Mouse (Mus musculus) neural tube, embryonic 12.5 days (tissue): ENCODE measurements at regions not wholly inside any gene's neighbourhood (a gene's known extent, or its start where the extent isn't known, plus 50 kb on each side); places are given as distances from the start of the nearest gene placed in this dataset.
A peak's percentile ranks its signal among the peaks of the same experiment; 100 is the strongest.

ENCODE experiments used
- ATAC-seq: fragments of 200-750 bp; cut with Nextera tagmentation; 2 replicates; pipeline ENCODE4 v1.8.0; 2017; ENCODE audit warnings: low read depth, mild to moderate bottlenecking, moderate TSS enrichment, moderate library complexity; ENCODE audit not compliant: low FRiP score
- H3K27ac ChIP-seq: fragments of 300-500 bp; sonication (generic); 2 replicates; pipeline ENCODE4 v1.5.1; 2016
- H3K27me3 ChIP-seq: fragments of 300-500 bp; sonication (generic); replicated peaks from 2 replicates; pipeline ENCODE4 v1.6.1; 2016; ENCODE audit warnings: mild to moderate bottlenecking
- H3K36me3 ChIP-seq: fragments of 300-500 bp; sonication (generic); 2 replicates; pipeline ENCODE4 v1.6.1; 2016; ENCODE audit warnings: mild to moderate bottlenecking
- H3K4me1 ChIP-seq: fragments of 300-500 bp; sonication (generic); 2 replicates; pipeline ENCODE4 v1.6.1; 2016
- H3K4me2 ChIP-seq: fragments of 300-500 bp; sonication (generic); replicated peaks from 2 replicates; pipeline ENCODE4 v1.6.1; 2016; ENCODE audit warnings: mild to moderate bottlenecking
- H3K4me3 ChIP-seq: fragments of 300-500 bp; sonication (generic); 2 replicates; pipeline ENCODE4 v1.5.1; 2016
- H3K9ac ChIP-seq: fragments of 300-500 bp; sonication (generic); 2 replicates; pipeline ENCODE4 v1.6.1; 2016; ENCODE audit warnings: mild to moderate bottlenecking
- H3K9me3 ChIP-seq: fragments of 300-500 bp; sonication (generic); 2 replicates; pipeline ENCODE4 v1.6.1; 2016; ENCODE audit warnings: mild to moderate bottlenecking
- WGBS: fragments of 180-500 bp; shearing (Covaris S2); methylation state at CpG from one replicate; pipeline ENCODE4 v1.1.7; 2016; 5-methylcytosine and 5-hydroxymethylcytosine counted together

DNA sequence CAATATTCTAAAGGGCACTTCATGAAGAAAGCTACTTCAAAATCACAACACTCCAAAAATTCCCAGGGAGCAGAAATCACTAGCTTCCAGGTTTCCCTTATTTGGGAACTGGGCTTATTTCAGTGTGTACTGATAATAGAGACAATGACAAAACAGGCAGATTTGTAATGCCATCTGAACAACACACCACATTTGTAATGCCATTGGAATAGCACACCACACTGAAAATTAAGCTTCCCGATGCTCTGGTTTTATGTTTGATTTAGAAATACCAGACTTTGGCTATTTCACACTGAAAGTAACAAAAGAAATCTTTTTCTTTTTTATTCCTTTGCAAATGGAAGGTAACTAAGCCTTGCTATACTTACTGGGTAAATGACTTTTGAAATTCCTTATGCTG is 343.5 kb upstream of the Cdh20 start:
- no peak overlapping the region for H3K27ac ChIP-seq
- no peaks in the 10 kb centered on the region for H3K27me3 ChIP-seq
- no peak overlapping the region for H3K4me3 ChIP-seq
- H3K36me3 ChIP-seq: no peaks in the 10 kb centered on the region
- no peaks in the 10 kb centered on the region for H3K4me1 ChIP-seq
- no peaks in the 10 kb centered on the region for H3K9me3 ChIP-seq
- ATAC-seq: no peak
- no peak overlapping the region for H3K9ac ChIP-seq
- WGBS: 89% methylated on average over 1 of the region's 1 CpGs
- no peak overlapping the region for H3K4me2 ChIP-seq

- WGBS: 52% methylated on average over 1 of the region's 1 CpGs
These were observed 343.0 kb upstream of the Cdh20 start for GRCm38 (mm10) chr1:104425307-104425706.

DNA sequence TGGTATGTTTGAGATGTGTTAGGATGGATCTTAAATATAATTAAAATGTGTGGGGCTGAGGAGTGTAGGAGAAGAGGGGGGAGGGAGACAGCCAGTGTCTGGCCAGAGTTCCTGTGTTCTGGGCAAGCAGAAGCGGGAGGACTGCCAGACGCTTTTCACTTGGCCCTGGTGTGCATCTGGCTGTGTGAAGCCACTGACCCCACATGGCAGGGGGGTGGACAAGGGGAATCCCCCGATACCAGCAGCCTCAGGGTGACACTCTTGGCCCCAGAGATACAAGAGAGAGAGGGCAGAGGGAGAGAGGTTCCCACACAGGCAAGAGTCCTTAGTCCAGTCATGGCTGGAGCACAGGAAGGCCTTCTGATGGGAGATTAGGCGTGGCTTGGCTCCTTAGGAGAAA is 318.7 kb upstream of the Cdh20 start:
- Histone ChIP-seq H3K9ac (no peak overlapping the region), H3K4me3 (no peak overlapping the region), H3K36me3 (no peaks in the 10 kb centered on the region), H3K9me3 (no peaks in the 10 kb centered on the region), H3K27ac (no peak overlapping the region), H3K4me1 (no peaks in the 10 kb centered on the region), H3K27me3 (no peaks in the 10 kb centered on the region), H3K4me2 (no peak overlapping the region)
- no peak for ATAC-seq
- WGBS: 82% methylated on average over 4 of the region's 4 CpGs

More at GRCm38 (mm10) chr1:104425307-104425706, 343.0 kb upstream of the Cdh20 start:
- Histone ChIP-seq H3K27ac (no peak overlapping the region), H3K9ac (no peak overlapping the region), H3K4me1 (no peaks in the 10 kb centered on the region), H3K27me3 (no peaks in the 10 kb centered on the region), H3K4me2 (no peak overlapping the region), H3K36me3 (no peaks in the 10 kb centered on the region), H3K4me3 (no peak overlapping the region), H3K9me3 (no peaks in the 10 kb centered on the region)
- ATAC-seq: peak; percentile 92

- no peaks in the 10 kb centered on the region for H3K4me1 ChIP-seq
- no peak for ATAC-seq
- WGBS: 86% methylated on average over 1 of the region's 1 CpGs
- no peak overlapping the region for H3K4me2 ChIP-seq
- no peaks in the 10 kb centered on the region for H3K9me3 ChIP-seq
- no peaks in the 10 kb centered on the region for H3K27me3 ChIP-seq
- no peak overlapping the region for H3K4me3 ChIP-seq
- H3K36me3 ChIP-seq: no peaks in the 10 kb centered on the region
- H3K27ac ChIP-seq: no peak overlapping the region
- no peak overlapping the region for H3K9ac ChIP-seq
These were observed 299.8 kb upstream of the Cdh20 start for GRCm38 (mm10) chr1:104468571-104468970.

- no peak overlapping the region for H3K27ac ChIP-seq
- no peaks in the 10 kb centered on the region for H3K27me3 ChIP-seq
- H3K9ac ChIP-seq: no peak overlapping the region
- H3K4me1 ChIP-seq: no peaks in the 10 kb centered on the region
- WGBS: 71% methylated on average over 2 of the region's 2 CpGs
- H3K4me2 ChIP-seq: no peak overlapping the region
- no peak for ATAC-seq
- no peaks in the 10 kb centered on the region for H3K36me3 ChIP-seq
- H3K4me3 ChIP-seq: no peak overlapping the region
- H3K9me3 ChIP-seq: no peaks in the 10 kb centered on the region
These were observed 288.6 kb upstream of the Cdh20 start for GRCm38 (mm10) chr1:104479757-104480156.
